Mouse (Mus musculus) brain, embryonic 14.5 days (tissue): ENCODE measurements around the gene Igsf8.

Source experiments
- CTCF ChIP-seq: fragments of 200-500 bp; IDR thresholded peaks from 2 replicates; pipeline ENCODE4 v1.5.1; 2012; ENCODE audit warnings: inconsistent platforms, mild to moderate bottlenecking, moderate library complexity, borderline replicate concordance; ENCODE audit not compliant: insufficient read depth, insufficient read length; ENCODE audit errors: extremely low read depth
- POLR2A ChIP-seq: fragments of 200-500 bp; IDR thresholded peaks from 2 replicates; pipeline ENCODE4 v1.6.1; 2012; ENCODE audit warnings: mild to moderate bottlenecking, inconsistent platforms, borderline replicate concordance; ENCODE audit not compliant: poor library complexity, insufficient read depth, insufficient read length, severe bottlenecking; ENCODE audit errors: extremely low read depth

DNA sequence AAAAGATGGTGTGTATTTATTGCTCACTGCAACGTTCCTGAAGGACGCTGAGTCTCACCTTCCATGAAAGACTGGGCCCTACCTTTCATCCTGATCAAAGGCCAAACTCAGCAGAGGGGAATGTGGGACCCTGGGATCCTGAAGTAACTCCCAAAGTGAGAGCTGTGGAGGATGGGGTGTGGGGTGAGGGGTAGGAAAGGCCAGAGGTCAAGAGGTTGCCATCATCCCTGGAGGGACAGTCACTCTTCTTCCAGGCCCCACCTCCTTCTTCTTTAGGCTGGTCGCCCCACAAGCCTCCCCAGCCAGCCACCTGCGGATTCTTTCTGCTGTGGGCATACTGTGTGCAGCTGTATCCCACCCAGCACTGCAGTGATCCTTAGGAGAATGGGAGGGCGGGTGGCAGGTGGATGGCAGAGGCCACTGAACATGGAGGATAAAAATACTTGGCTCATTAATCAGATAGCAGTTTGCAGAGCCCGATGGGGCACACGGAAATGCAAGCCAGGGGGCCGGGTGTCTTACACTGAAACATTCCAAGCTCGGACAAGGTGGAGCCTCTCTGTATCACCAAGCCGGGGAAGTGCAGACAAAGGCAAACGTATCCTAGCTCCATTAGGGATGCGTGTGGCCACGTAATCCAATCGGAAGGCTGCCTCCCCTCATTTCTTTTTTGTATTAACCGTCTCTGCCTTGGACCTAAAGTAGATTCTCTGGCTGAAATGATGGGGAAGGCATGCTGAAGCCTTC is 43.1 kb upstream of the Igsf8 start:
- TF ChIP-seq POLR2A (no peak), CTCF (no peak)
